Mouse (Mus musculus) forelimb bud, embryonic 11.5 days (tissue): ENCODE data around the gene Gm26897.

ENCODE experiments used
- DNase-seq: peaks from one replicate; pipeline ENCODE4 v3.0.0-alpha.2; 2012; ENCODE audit warnings: low read depth, low spot score

Gm26897 gene

GRCm38 (mm10) chr5:111733851-111734250, at the start of gene Gm26897:
Gene Gm26897 (plus strand): TSS chr5:111733924.
- no peak for DNase-seq

GRCm38 (mm10) chr5:111687370-111687769, 46.4 kb upstream of the Gm26897 start:
- no peak for DNase-seq

DNA sequence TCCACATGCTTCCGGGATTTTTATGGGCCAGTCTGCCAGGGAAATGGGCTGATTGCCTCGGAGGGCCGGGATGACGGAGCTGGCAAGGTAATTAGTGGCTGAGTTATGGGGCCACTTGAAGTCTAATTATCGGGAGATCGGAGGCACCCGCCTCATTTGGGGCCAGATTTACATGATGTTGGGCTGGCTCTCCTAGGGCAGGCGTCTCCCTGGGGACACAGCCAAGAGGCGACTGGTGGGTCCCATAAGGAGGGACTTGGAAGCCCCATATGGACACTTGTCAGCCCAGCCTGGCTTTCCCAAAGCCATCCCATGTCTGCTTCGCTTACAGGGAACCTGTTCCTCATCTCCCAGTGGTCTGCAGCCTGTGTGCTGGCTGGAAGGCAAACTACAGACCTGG, 45.1 kb upstream of the Gm26897 start:
- DNase-seq, result no peak

GRCm38 (mm10) chr5:111697996-111698395, 35.7 kb upstream of the Gm26897 start:
- no peak for DNase-seq

DNA sequence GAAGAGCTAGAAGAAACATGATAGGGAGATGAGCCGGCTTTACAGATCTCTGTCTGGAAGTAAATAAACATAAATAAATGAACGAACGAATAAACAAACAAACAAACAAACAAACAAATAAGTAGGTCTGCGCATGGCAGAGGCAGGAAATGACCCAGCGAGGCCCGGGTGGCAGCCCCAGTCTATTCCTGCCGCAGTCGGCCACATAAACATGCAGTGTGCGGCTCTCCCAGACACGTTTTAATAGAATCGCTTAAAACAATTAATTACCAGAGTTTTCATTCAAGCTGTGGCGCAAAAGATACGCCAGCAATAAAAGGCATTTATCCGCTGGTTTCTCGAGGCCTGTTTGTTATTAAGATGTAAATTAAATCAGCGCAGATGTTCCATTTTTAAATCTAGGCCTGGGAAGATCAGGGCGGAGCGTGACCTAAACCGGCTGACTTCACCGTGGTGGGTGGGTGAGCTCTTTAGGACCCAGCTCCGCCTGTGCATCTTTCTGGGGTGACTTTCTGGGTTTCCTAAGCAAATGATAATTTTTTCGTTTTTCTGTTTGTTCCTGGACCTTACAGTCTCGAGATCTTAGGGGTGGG, 33.9 kb upstream of the Gm26897 start:
- no peak for DNase-seq

GRCm38 (mm10) chr5:111701634-111702329, 31.9 kb upstream of the Gm26897 start:
- DNase-seq, result no peak

DNA sequence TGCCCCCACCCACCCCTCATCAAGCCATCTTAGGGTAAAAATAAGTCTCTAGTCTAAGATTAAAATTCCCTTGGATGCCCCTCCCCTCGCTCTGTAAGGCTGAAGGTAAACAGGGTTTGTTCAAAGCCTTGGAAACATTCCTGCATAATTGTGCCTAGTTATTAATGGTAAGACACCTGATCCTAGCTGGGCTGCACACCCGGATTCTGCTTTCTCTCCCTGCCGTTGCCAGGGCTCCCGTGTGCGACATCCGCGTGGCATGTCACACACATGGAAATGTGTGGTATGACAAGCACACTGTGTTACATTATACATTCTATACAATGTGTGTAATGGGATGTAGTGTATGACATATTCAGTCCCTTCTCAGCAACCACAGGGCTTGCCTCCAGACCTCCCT, 30.1 kb upstream of the Gm26897 start:
- no peak for DNase-seq

DNA sequence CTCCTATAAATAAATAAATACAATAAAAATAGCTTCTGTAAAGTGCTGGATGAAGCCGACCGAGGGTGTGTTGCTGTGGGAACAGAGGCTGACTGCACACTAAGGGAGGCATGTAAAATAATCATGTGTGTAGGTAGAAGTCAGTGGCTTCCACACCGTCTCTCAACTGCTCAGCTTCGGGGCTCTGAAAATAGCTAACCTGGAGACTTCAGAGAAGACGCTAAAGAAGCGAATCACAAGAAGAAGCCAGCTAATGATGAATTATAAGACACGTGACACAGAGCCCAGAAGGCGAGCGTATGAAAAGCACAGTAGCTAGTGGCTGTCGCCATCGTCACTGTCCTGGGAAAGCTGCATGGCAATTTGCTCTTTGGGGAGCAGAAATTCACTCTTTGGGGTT, 29.4 kb upstream of the Gm26897 start:
- no peak for DNase-seq

GRCm38 (mm10) chr5:111709195-111709901, 24.4 kb upstream of the Gm26897 start:
- DNase-seq, result no peak

DNA sequence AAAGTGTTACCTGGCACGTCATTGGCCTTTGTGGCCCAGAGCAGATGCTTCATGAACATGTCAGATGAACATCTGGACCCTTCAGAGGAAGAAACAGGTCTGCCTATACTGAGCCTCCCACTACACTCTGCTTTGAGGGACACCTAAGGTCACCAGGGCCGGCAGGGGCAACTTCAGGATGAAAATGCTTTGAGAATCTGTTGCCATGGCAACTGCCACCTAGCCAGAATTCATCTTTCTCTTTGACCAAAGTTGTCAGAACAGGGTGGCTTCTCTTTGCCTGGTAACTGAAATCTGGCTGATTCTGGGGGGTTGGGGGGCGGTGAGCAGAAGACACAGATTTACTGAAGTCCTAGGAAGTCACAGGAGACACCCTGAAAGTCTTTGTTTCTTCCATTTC, 14.7 kb upstream of the Gm26897 start:
- no peak for DNase-seq

- DNase-seq, result no peak
Observed at GRCm38 (mm10) chr5:111720726-111721125, 13.0 kb upstream of the Gm26897 start.

GRCm38 (mm10) chr5:111724713-111725112, 9.0 kb upstream of the Gm26897 start:
- no peak for DNase-seq

DNA sequence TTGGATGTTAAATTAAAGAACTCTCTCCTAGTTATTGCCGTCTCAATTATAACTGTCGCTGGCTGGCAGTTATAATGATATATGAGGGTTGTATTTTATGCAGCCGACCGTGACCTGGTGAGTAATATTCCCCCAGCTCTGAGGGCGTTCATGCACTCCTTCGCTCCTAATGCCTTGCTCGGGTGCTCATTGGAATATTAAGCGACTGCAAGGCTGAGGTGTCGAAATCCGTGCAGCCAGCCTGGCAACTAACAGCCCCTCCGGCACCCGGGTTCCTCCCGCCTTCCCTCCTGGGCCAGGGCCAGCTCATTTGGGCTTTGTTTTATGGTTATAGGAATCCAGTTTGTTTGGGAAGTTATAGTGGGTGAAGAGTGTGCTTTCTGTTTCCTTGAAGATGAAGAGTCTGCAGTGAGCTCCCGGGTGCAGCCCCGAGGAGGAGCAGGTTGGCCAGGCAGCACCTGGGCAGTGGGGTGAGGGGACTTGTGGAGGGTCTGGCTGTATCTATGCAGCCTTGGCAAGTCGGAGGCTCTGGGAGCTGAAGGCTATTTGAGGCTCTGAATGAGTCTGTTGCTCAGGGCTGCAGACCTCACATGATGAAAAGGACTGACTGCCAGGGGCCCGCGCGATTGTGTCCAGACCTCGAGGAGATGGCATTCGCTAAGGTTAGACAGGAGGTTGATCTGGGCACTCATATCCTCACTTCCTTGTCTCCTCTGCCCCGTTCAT, 8.4 kb upstream of the Gm26897 start:
- DNase-seq, result no peak

- DNase-seq, result no peak
Observed at GRCm38 (mm10) chr5:111728411-111728810, 5.3 kb upstream of the Gm26897 start.

DNA sequence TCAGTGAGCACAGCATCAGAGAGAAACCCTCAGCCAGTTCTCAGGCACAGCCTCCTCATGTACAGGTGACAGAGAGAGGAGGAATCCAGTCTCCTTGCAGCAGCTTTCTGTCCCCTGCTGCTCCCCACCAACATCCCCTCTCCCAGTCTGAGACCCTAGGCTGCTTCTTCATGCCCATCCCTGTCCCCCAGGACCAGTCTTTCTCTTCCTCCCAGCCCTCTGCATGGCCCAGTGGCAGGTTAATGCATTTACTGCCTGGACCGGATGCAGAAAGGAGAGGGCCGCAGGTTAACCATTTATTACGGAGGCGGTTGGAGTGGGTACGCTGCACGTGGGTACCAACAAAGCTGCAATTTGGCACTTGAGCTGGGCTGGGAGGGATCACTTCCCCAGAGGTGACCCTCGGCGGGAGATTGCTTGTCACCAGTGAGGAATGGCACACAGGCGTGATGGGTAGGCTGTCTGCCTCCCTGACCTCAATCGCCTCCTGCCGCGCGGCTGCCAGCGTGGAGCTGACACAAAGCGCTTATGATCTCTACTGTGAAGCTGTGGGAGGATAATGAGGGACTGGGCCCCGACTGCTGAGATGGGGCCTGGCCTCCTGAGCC, 3.1 kb upstream of the Gm26897 start:
- DNase-seq, result no peak

DNA sequence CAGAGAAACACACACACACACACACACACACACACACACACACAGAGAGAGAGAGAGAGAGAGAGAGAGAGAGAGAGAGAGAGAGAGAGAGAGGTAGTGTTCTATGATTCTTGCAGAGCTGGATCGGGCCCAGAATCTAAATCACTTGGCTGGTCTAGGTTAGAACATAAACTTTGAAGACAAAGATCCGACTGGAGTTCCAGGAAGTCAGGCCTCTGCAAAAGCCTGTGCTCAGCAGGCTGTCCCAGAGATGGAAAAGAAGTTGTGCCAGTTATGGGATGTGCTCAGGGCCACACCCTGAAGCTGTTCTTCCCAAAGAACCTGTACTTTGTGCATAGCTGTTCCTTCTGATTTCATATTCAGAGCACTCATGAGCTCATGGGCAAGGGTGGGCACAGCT, 1.5 kb upstream of the Gm26897 start:
- DNase-seq, result no peak

- no peak for DNase-seq
Observed at GRCm38 (mm10) chr5:111739480-111739879, 5.8 kb downstream of the Gm26897 start.

- DNase-seq, result no peak
Observed at GRCm38 (mm10) chr5:111740384-111741275, 6.9 kb downstream of the Gm26897 start.

DNA sequence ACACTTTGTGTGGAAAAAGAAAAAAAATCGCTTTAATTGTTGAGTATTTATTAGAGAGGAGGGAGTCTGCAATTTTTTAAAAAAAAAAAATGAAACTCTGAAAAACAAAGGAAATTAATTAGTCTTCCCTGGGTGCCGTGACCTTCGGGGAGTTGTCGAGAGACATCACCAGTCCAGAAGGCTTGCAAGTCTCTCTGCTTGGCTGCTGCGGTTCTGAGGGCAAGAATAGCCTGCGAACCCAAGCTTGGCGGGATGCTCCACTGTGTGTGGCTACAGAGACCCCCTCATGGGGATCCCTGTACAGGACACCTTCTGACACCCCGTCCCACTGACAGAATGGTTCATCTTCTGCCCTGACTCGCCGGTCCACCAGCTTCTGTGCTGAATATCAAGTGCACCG, 7.6 kb downstream of the Gm26897 start:
- no peak for DNase-seq

DNA sequence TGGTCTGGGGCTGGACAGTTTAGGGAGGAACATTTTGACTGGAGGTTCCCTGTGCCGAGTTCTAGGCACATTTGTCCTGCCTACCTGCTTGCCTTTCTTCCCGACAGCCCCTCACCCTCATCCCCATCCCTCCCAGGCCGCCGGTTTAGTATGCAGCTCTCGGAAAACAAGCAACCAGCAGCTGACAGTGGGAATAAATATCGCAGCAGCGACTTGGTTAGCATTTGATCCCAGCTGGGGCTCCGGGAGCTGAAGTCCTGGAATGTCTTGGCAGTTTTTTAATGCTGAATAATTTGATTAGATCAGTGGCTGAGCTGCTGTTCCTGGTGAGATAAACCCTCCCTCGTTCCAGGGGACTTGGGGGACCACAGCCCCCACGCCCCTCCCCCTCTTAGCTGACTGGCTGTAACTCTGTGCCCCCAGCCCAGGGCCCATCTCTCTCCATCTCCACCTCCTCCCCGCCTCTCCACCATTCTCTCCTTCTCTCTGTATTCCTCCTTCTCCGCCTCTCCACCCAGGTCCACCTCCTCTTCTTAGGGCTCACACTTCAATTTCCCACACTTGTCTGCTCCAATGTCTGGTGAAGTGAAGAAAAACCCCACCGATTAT, 8.7 kb downstream of the Gm26897 start:
- DNase-seq, result no peak
